Mouse (Mus musculus): ENCODE results near the gene Gpm6a. TPM values are rescaled to one million over a fixed set of nuclear protein-coding genes. Genes with fewer than 3 reads are reported as not detected.
A peak's percentile ranks its signal among the peaks of the same experiment; 100 is the strongest.

Gene Gpm6a
- polyA plus RNA-seq (2014; fragmentation: Nextera tagmentation; extraction: Ambion mirVana), result 8.5 and 8.6 TPM in 2 replicates

DNA sequence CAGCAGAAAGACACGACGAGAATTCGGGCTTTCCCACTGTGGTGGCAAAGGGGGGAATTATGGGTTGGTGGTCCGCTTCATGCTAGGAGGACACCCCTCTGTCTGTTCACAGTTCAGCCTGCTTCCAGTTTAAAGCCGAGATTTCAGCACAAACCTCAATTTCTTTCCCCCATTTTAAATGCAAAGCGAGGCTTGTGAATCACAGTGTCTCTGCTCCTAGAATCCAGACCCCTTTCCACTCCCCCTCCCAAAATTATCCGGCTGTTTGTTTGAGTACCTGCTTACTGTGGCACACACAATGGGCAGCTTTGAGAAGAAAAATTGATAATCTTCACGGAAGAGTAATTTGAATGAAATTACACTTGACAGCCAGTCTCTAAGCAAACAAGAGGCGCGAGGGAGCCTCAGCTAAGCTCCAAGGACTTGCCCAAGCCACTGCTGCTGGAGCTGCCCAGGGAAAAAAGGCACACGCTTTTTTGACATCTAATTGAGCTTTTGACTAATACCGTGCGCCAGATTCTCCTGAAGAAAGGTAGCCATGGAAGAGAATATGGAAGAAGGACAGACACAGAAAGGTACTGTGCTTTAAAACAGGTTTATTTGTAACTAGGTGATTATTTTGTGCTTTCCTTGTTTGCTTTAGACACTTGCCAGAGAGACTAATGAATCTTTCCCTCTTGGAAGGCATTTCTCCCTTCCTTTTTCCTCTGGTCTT is at the start of gene Gpm6a:
Gene Gpm6a (plus strand): TSS at position 103 of the 715 bp plus-strand sequence.
- H3K4me2 ChIP-seq (ENCODE audit: low read length), result peak within 1 kb of the TSS; percentile 15; the same call in 1 of the 2 replicates
- no peak within 1 kb of the TSS for H3K4me3 ChIP-seq (ENCODE audit: low read depth, low read length)
- H3K9me3 ChIP-seq (ENCODE audit: control insufficient read depth, low read length), result no peaks in the 10 kb centered on the region
- 34% methylated on average over 13 of the region's 13 CpGs for whole genome bisulfite sequencing
- no peak for DNase-seq (ENCODE audit: low spot score)
- H3K36me3 ChIP-seq (ENCODE audit: control insufficient read depth, insufficient read depth, low read length), result no peaks in the 10 kb centered on the region
- no peak for ATAC-seq (replicated peaks; ENCODE audit: low FRiP score, low TSS enrichment, low read depth)
- H3K4me1 ChIP-seq (replicated peaks; ENCODE audit: control insufficient read depth, insufficient read depth, low read length), result no peaks in the 10 kb centered on the region
- H3K9ac ChIP-seq (ENCODE audit: low read length), result no peak within 1 kb of the TSS
- H3K27ac ChIP-seq (ENCODE audit: low read depth), result no peak within 1 kb of the TSS
- no peaks in the 10 kb centered on the region for H3K27me3 ChIP-seq (replicated peaks; ENCODE audit: control insufficient read depth, insufficient read depth, low read length)

DNA sequence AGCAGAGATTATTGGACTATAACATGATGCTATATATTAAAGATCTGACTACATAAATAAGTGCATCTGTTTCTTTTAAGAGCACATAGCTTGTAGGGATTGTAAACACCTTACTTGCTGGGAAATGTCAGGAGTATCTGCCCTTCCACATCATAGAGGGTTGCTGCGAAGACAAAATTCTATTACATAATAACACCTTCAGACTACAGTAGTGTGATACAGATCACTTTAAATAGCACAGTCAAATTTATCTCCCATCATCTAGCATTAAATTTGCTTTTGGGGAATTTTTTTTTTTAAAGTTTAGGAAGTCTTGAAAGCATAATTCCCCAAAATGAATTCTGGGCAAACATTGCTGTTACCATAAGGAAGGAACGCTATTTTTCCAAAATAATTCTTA is 41.8 kb upstream of the Gpm6a start:
- no peak overlapping the region for H3K4me3 ChIP-seq (ENCODE audit: low read depth, low read length)
- no peak overlapping the region for H3K27ac ChIP-seq (ENCODE audit: low read depth)
- ATAC-seq (replicated peaks; ENCODE audit: low FRiP score, low TSS enrichment, low read depth), result no peak
- 92% methylated on average over 2 of the region's 2 CpGs for WGBS
- H3K4me2 ChIP-seq (ENCODE audit: low read length), result no peak overlapping the region
- H3K36me3 ChIP-seq (ENCODE audit: control insufficient read depth, insufficient read depth, low read length), result no peaks in the 10 kb centered on the region
- no peaks in the 10 kb centered on the region for H3K4me1 ChIP-seq (replicated peaks; ENCODE audit: control insufficient read depth, insufficient read depth, low read length)
- H3K9ac ChIP-seq (ENCODE audit: low read length), result no peak overlapping the region
- DNase-seq (ENCODE audit: low spot score), result no peak
- no peaks in the 10 kb centered on the region for H3K9me3 ChIP-seq (ENCODE audit: control insufficient read depth, low read length)
- no peaks in the 10 kb centered on the region for H3K27me3 ChIP-seq (replicated peaks; ENCODE audit: control insufficient read depth, insufficient read depth, low read length)

DNA sequence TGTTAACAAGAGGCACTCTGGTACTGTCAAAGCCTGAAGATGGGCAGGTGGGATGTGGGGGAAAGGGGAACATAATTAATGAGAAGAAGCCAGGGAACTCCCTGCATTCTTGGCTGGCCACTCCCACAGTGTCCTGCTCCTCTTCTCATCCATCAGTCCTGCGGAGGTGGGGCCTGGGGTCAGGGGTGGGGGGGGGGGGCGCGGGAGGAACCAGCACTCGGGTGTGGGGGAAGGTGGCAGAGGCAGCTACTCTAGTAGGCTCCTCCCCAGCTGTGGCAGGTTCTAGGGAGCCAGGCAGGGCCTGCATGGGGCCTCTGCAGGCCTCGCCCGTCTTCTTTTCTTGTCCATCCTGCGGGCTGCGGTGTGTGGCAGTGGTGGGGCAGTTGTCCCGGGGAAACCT is 36.9 kb upstream of the Gpm6a start:
- ATAC-seq (replicated peaks; ENCODE audit: low FRiP score, low TSS enrichment, low read depth), result no peak
- Histone ChIP-seq H3K36me3 (ENCODE audit: control insufficient read depth, insufficient read depth, low read length) (no peaks in the 10 kb centered on the region), H3K9me3 (ENCODE audit: control insufficient read depth, low read length) (no peaks in the 10 kb centered on the region), H3K4me1 (replicated peaks; ENCODE audit: control insufficient read depth, insufficient read depth, low read length) (no peaks in the 10 kb centered on the region), H3K4me3 (ENCODE audit: low read depth, low read length) (no peak overlapping the region), H3K9ac (ENCODE audit: low read length) (no peak overlapping the region), H3K27ac (ENCODE audit: low read depth) (no peak overlapping the region), H3K4me2 (ENCODE audit: low read length) (no peak overlapping the region), H3K27me3 (replicated peaks; ENCODE audit: control insufficient read depth, insufficient read depth, low read length) (no peaks in the 10 kb centered on the region)
- 54% methylated on average over 8 of the region's 9 CpGs for WGBS
- DNase-seq (ENCODE audit: low spot score), result no peak

DNA sequence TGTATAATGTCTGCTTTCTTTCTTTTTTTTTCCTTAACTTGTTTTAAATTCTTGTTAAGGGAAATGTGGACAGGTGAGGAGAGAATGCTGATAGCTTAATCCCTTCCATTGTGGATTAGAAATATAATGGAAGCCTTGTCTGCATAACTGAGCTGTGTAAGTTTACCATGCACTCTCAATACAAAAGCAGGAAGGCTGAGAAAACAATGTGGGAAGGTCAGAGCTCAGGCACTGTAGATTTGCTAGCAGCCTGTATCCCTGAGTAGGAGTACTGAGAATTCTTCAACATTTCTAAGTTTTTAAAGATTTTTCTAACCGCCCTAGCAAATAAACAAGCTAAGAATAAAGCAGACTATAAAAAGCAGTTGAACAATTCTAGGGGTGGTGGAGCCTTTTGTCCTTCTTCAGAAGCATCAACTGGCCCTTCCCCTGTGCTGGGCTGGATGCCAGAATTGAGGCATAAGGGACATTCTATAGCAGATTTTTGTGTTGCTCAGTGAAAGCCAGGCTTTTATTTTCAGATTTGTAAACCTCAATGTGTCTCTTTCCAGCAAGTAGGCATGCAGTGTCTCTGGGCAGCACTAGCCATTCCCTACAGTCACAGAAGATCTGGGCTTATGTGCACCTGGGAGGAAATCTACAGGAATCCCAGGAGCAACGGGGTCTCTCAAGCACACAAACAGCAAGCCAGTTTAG is 32.3 kb upstream of the Gpm6a start:
- no peak overlapping the region for H3K27ac ChIP-seq (ENCODE audit: low read depth)
- ATAC-seq (replicated peaks; ENCODE audit: low FRiP score, low TSS enrichment, low read depth), result no peak
- H3K4me3 ChIP-seq (ENCODE audit: low read depth, low read length), result no peak overlapping the region
- no peaks in the 10 kb centered on the region for H3K27me3 ChIP-seq (replicated peaks; ENCODE audit: control insufficient read depth, insufficient read depth, low read length)
- no peak for DNase-seq (ENCODE audit: low spot score)
- no peaks in the 10 kb centered on the region for H3K9me3 ChIP-seq (ENCODE audit: control insufficient read depth, low read length)
- no peaks in the 10 kb centered on the region for H3K4me1 ChIP-seq (replicated peaks; ENCODE audit: control insufficient read depth, insufficient read depth, low read length)
- 53% methylated on average over 2 of the region's 2 CpGs for WGBS
- no peaks in the 10 kb centered on the region for H3K36me3 ChIP-seq (ENCODE audit: control insufficient read depth, insufficient read depth, low read length)
- H3K4me2 ChIP-seq (ENCODE audit: low read length), result no peak overlapping the region
- no peak overlapping the region for H3K9ac ChIP-seq (ENCODE audit: low read length)

DNA sequence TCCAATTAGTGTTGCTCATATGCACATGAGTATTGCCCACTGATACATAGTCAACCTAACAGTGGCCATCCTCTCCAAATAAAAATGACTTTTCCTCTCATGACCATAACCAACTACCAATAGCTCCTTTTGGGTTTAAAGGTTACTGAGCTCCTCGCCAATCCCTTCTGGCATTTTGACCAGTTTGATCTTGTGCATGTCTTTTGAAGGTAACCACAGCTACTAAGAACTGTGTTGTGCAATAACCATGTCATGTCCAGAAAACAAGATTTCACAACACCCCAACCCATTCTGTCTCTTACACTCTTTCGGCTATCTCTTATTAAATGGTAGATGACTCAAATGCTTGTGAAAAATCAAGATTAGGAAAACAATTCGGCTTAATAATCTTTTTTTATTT is 29.7 kb upstream of the Gpm6a start:
- H3K4me2 ChIP-seq (ENCODE audit: low read length), result no peak overlapping the region
- H3K4me3 ChIP-seq (ENCODE audit: low read depth, low read length), result no peak overlapping the region
- no peak overlapping the region for H3K27ac ChIP-seq (ENCODE audit: low read depth)
- H3K36me3 ChIP-seq (ENCODE audit: control insufficient read depth, insufficient read depth, low read length), result no peaks in the 10 kb centered on the region
- no peaks in the 10 kb centered on the region for H3K27me3 ChIP-seq (replicated peaks; ENCODE audit: control insufficient read depth, insufficient read depth, low read length)
- no peaks in the 10 kb centered on the region for H3K9me3 ChIP-seq (ENCODE audit: control insufficient read depth, low read length)
- H3K4me1 ChIP-seq (replicated peaks; ENCODE audit: control insufficient read depth, insufficient read depth, low read length), result no peaks in the 10 kb centered on the region
- 84% methylated on average over 3 of the region's 3 CpGs for WGBS
- H3K9ac ChIP-seq (ENCODE audit: low read length), result no peak overlapping the region
- ATAC-seq (replicated peaks; ENCODE audit: low FRiP score, low TSS enrichment, low read depth) (no peak), DNase-seq (ENCODE audit: low spot score) (no peak)

DNA sequence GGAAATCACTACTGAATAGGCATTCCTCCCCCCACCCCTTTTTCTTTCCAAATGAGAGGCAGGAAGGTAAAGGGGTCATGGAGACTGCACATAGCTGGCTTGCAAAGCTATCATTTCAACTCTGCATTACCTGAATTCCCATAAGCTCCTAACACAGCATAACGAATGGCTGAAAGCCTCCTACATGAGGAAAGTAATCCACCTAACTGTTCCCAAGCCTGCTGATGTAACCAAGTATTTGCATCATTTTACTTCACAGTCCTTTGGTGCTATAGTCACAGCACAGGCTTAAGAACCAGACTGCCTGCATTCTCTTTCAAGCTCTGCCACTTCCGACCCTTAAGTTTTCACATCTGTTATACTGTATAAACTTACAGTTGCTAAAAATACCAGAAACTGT is 22.3 kb upstream of the Gpm6a start:
- no peak for ATAC-seq (replicated peaks; ENCODE audit: low FRiP score, low TSS enrichment, low read depth)
- Histone ChIP-seq H3K4me2 (ENCODE audit: low read length) (no peak overlapping the region), H3K9me3 (ENCODE audit: control insufficient read depth, low read length) (no peaks in the 10 kb centered on the region), H3K36me3 (ENCODE audit: control insufficient read depth, insufficient read depth, low read length) (no peaks in the 10 kb centered on the region), H3K4me1 (replicated peaks; ENCODE audit: control insufficient read depth, insufficient read depth, low read length) (no peaks in the 10 kb centered on the region), H3K4me3 (ENCODE audit: low read depth, low read length) (no peak overlapping the region), H3K9ac (ENCODE audit: low read length) (no peak overlapping the region), H3K27me3 (replicated peaks; ENCODE audit: control insufficient read depth, insufficient read depth, low read length) (no peaks in the 10 kb centered on the region), H3K27ac (ENCODE audit: low read depth) (no peak overlapping the region)
- WGBS, result 69% methylated on average over 2 of the region's 2 CpGs
- DNase-seq (ENCODE audit: low spot score), result no peak

DNA sequence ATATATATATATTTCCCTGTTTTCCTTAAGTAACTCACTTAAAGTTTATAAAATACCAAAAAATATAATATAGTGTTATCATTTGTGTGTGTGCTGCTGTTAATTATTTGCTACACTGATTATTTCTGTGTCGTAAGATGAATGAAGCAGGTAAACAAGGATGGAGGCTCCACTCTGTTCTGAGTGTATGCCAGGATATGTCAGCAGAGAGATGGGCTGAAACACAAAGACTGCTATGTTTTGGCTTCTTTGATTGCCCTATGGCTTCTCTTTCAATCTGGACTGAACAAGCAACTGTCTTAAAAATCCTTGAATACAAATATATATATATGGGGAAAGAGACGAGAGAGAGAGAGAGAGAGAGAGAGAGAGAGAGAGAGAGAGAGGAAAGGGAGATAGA is 1.3 kb upstream of the Gpm6a start:
- Histone ChIP-seq H3K4me2 (ENCODE audit: low read length) (no peak overlapping the region), H3K9ac (ENCODE audit: low read length) (no peak overlapping the region), H3K27ac (ENCODE audit: low read depth) (no peak overlapping the region), H3K36me3 (ENCODE audit: control insufficient read depth, insufficient read depth, low read length) (no peaks in the 10 kb centered on the region), H3K27me3 (replicated peaks; ENCODE audit: control insufficient read depth, insufficient read depth, low read length) (no peaks in the 10 kb centered on the region), H3K4me3 (ENCODE audit: low read depth, low read length) (no peak overlapping the region), H3K9me3 (ENCODE audit: control insufficient read depth, low read length) (no peaks in the 10 kb centered on the region), H3K4me1 (replicated peaks; ENCODE audit: control insufficient read depth, insufficient read depth, low read length) (no peaks in the 10 kb centered on the region)
- DNase-seq (ENCODE audit: low spot score) (no peak), ATAC-seq (replicated peaks; ENCODE audit: low FRiP score, low TSS enrichment, low read depth) (no peak)
- WGBS, result 92% methylated on average over 2 of the region's 2 CpGs

DNA sequence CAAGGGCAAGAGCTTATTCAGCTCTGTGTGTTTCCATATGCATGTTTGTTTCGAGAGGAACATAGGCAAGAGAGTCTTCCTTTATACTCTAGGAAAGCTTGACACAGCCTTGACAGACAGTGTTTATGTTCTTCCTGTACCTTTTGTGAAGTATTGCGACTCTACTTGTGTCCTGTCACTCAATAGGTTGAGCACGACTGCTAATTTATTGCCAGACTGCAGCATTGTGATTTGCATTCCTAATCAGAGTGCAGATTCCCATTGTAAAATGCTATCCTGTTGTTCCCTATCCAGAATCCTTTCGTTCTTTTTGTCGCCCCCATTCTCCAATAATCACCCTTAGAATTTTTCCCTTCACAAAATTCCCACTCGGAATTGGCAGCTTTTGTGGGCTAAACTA is 613 bp upstream of the Gpm6a start:
- H3K27me3 ChIP-seq (replicated peaks; ENCODE audit: control insufficient read depth, insufficient read depth, low read length), result no peaks in the 10 kb centered on the region
- no peak overlapping the region for H3K4me3 ChIP-seq (ENCODE audit: low read depth, low read length)
- no peak overlapping the region for H3K27ac ChIP-seq (ENCODE audit: low read depth)
- H3K9ac ChIP-seq (ENCODE audit: low read length), result no peak overlapping the region
- WGBS, result 63% methylated on average over 6 of the region's 6 CpGs
- no peaks in the 10 kb centered on the region for H3K9me3 ChIP-seq (ENCODE audit: control insufficient read depth, low read length)
- ATAC-seq (replicated peaks; ENCODE audit: low FRiP score, low TSS enrichment, low read depth) (no peak), DNase-seq (ENCODE audit: low spot score) (no peak)
- H3K36me3 ChIP-seq (ENCODE audit: control insufficient read depth, insufficient read depth, low read length), result no peaks in the 10 kb centered on the region
- H3K4me2 ChIP-seq (ENCODE audit: low read length), result no peak overlapping the region
- no peaks in the 10 kb centered on the region for H3K4me1 ChIP-seq (replicated peaks; ENCODE audit: control insufficient read depth, insufficient read depth, low read length)

DNA sequence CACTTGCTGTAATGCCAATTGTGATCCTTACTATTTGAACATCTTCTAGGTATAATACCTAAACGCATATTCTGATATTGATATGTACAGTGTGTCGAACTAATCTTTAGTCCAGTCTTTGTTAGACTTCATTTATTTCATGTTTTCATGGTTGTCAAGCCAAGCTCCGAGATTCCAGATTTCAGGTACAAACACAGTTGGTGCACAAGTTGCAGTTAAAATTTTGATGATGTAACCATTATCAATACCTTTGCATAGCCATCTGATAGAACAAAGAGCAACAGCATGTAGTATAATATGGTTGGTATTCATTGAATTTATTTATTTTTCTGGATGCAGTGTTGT is 785 bp downstream of the Gpm6a start:
- Histone ChIP-seq H3K9me3 (ENCODE audit: control insufficient read depth, low read length) (no peaks in the 10 kb centered on the region), H3K9ac (ENCODE audit: low read length) (no peak overlapping the region), H3K27ac (ENCODE audit: low read depth) (no peak overlapping the region), H3K4me1 (replicated peaks; ENCODE audit: control insufficient read depth, insufficient read depth, low read length) (no peaks in the 10 kb centered on the region), H3K4me2 (ENCODE audit: low read length) (no peak overlapping the region), H3K4me3 (ENCODE audit: low read depth, low read length) (no peak overlapping the region), H3K27me3 (replicated peaks; ENCODE audit: control insufficient read depth, insufficient read depth, low read length) (no peaks in the 10 kb centered on the region), H3K36me3 (ENCODE audit: control insufficient read depth, insufficient read depth, low read length) (no peaks in the 10 kb centered on the region)
- no peak for DNase-seq (ENCODE audit: low spot score)
- 78% methylated on average over 3 of the region's 3 CpGs for WGBS
- ATAC-seq (replicated peaks; ENCODE audit: low FRiP score, low TSS enrichment, low read depth), result no peak

Measured in intestine, embryonic 14.5 days (tissue).